Mouse (Mus musculus) MEL (cell line): Measurements from ENCODE around the gene 6030408B16Rik. TPM values are rescaled to one million over a fixed set of nuclear protein-coding genes. Genes with fewer than 3 reads are reported as not detected.

ENCODE experiments used
- DNase-seq: peaks from one replicate; pipeline ENCODE4 v3.0.0; 2011; ENCODE audit warnings: low read depth, low spot score
- H3K27ac ChIP-seq: 2 replicates; pipeline ENCODE4 v1.5.1; 2012; ENCODE audit warnings: low read depth, mild to moderate bottlenecking, control low read depth, low read length, moderate library complexity; ENCODE audit not compliant: control insufficient read depth
- H3K27me3 ChIP-seq, 2 experiments: fragments of 150-350 bp in 1 of 2; sonication (generic) in 1 of 2; 2 replicates each; pipeline ENCODE4 v1.6.1; 2012; ENCODE audit warnings: low read length in 2 of 2, mild to moderate bottlenecking in 2 of 2, improper control_type of control experiment in 1 of 2, moderate library complexity in 1 of 2; ENCODE audit not compliant: insufficient read depth in 2 of 2, control insufficient read depth in 1 of 2
- H3K36me3 ChIP-seq, 2 experiments: 2 replicates each; pipeline ENCODE4 v1.6.1; 2012 to 2014; ENCODE audit warnings: low read length in 2 of 2, improper control_type of control experiment in 1 of 2, inconsistent platforms in 1 of 2, mild to moderate bottlenecking in 1 of 2; ENCODE audit not compliant: insufficient read depth in 2 of 2, control insufficient read depth in 1 of 2
- H3K4me1 ChIP-seq, 2 experiments: fragments of 150-350 bp in 1 of 2; sonication (generic) in 1 of 2; 2 replicates each; pipeline ENCODE4 v1.6.1; 2012; ENCODE audit warnings: low read length in 2 of 2, improper control_type of control experiment in 1 of 2, mild to moderate bottlenecking in 1 of 2; ENCODE audit not compliant: insufficient read depth in 2 of 2, control insufficient read depth in 1 of 2
- H3K4me3 ChIP-seq, 2 experiments: fragments of 150-350 bp in 1 of 2; sonication (generic) in 1 of 2; 2 replicates each; pipeline ENCODE4 v1.5.1; 2012; ENCODE audit warnings: low read depth in 2 of 2, low read length in 2 of 2, mild to moderate bottlenecking in 2 of 2, moderate library complexity in 2 of 2, control low read depth in 1 of 2, improper control_type of control experiment in 1 of 2; ENCODE audit not compliant: control insufficient read depth in 1 of 2, insufficient read depth in 1 of 2
- H3K79me2 ChIP-seq: 2 replicates; pipeline ENCODE4 v1.6.1; 2012; ENCODE audit warnings: mild to moderate bottlenecking, low read length, moderate library complexity; ENCODE audit not compliant: control insufficient read depth, poor library complexity, insufficient read depth
- H3K9ac ChIP-seq: 2 replicates; pipeline ENCODE4 v1.6.1; 2012; ENCODE audit warnings: low read depth, mild to moderate bottlenecking, control low read depth, low read length, moderate library complexity; ENCODE audit not compliant: control insufficient read depth, poor library complexity, severe bottlenecking
- H3K9me3 ChIP-seq: fragments of 150-350 bp; sonication (generic); replicated peaks from 2 replicates; pipeline ENCODE4 v1.6.1; 2012; ENCODE audit warnings: mild to moderate bottlenecking, low read length, improper control_type of control experiment, moderate library complexity; ENCODE audit not compliant: insufficient read depth
- BHLHE40 ChIP-seq: IDR thresholded peaks from 2 replicates; pipeline ENCODE4 v1.6.1; 2012; ENCODE audit warnings: low read depth, mild to moderate bottlenecking, inconsistent platforms, low read length, improper control_type of control experiment, borderline replicate concordance
- CHD1 ChIP-seq: IDR thresholded peaks from 2 replicates; pipeline ENCODE4 v1.6.1; 2012; ENCODE audit warnings: low read depth, mild to moderate bottlenecking, inconsistent platforms, low read length, improper control_type of control experiment
- CHD2 ChIP-seq: IDR thresholded peaks from 2 replicates; pipeline ENCODE4 v1.6.1; 2011; ENCODE audit warnings: low read length, improper control_type of control experiment
- CTCF ChIP-seq, 3 experiments: IDR thresholded peaks in 2 of 3; conservative IDR thresholded peaks in 1 of 3; 2 replicates each; pipeline ENCODE4 v1.5.1; 2011 to 2012; ENCODE audit warnings: low read length in 3 of 3, low read depth in 2 of 3, mild to moderate bottlenecking in 2 of 3, improper control_type of control experiment in 1 of 3, inconsistent platforms in 1 of 3, mixed read lengths in 1 of 3, moderate library complexity in 1 of 3; ENCODE audit not compliant: control insufficient read depth in 1 of 3, insufficient read depth in 1 of 3, poor library complexity in 1 of 3, severe bottlenecking in 1 of 3
- E2F4 ChIP-seq: IDR thresholded peaks from 2 replicates; pipeline ENCODE4 v1.6.1; 2011; ENCODE audit warnings: low read depth, low read length, improper control_type of control experiment, borderline replicate concordance
- ELF1 ChIP-seq: IDR thresholded peaks from 2 replicates; pipeline ENCODE4 v1.6.1; 2014; ENCODE audit warnings: low read depth, mild to moderate bottlenecking, inconsistent platforms, low read length, improper control_type of control experiment, moderate library complexity
- EP300 ChIP-seq, 2 experiments: IDR thresholded peaks; 2 replicates each; pipeline ENCODE4 v1.6.1; 2011; ENCODE audit warnings: improper control_type of control experiment in 2 of 2, low read length in 2 of 2, low read depth in 1 of 2, mild to moderate bottlenecking in 1 of 2
- ETS1 ChIP-seq: IDR thresholded peaks from 2 replicates; pipeline ENCODE4 v1.6.1; 2012; ENCODE audit warnings: low read depth, mild to moderate bottlenecking, inconsistent platforms, low read length, improper control_type of control experiment, moderate library complexity
- GABPA ChIP-seq: IDR thresholded peaks from 2 replicates; pipeline ENCODE4 v1.6.1; 2012; ENCODE audit warnings: low read depth, mild to moderate bottlenecking, inconsistent platforms, low read length, improper control_type of control experiment, moderate library complexity
- HCFC1 ChIP-seq: IDR thresholded peaks from 2 replicates; pipeline ENCODE4 v1.6.1; 2012; ENCODE audit warnings: low read depth, mild to moderate bottlenecking, inconsistent platforms, low read length, improper control_type of control experiment, moderate library complexity
- JUND ChIP-seq: IDR thresholded peaks from 2 replicates; pipeline ENCODE4 v1.6.1; 2011; ENCODE audit warnings: low read depth, mild to moderate bottlenecking, improper control_type of control experiment, low read length
- KAT2A ChIP-seq: conservative IDR thresholded peaks from 2 replicates; pipeline ENCODE4 v1.6.1; 2012; ENCODE audit warnings: low read depth, low read length, improper control_type of control experiment, inconsistent platforms
- MAFK ChIP-seq: IDR thresholded peaks from 2 replicates; pipeline ENCODE4 v1.6.1; 2011; ENCODE audit warnings: low read depth, mild to moderate bottlenecking, low read length, improper control_type of control experiment, borderline replicate concordance
- MAX ChIP-seq: IDR thresholded peaks from 2 replicates; pipeline ENCODE4 v1.6.1; 2011; ENCODE audit warnings: low read length, improper control_type of control experiment
- MAZ ChIP-seq: IDR thresholded peaks from 2 replicates; pipeline ENCODE4 v1.6.1; 2012; ENCODE audit warnings: low read depth, mild to moderate bottlenecking, inconsistent platforms, low read length, improper control_type of control experiment
- MEF2A ChIP-seq: IDR thresholded peaks from 2 replicates; pipeline ENCODE4 v1.6.1; 2014; ENCODE audit warnings: low read depth, mild to moderate bottlenecking, inconsistent platforms, low read length, improper control_type of control experiment; ENCODE audit not compliant: poor library complexity, insufficient replicate concordance, severe bottlenecking; ENCODE audit errors: extremely low read depth
- MXI1 ChIP-seq: IDR thresholded peaks from 2 replicates; pipeline ENCODE4 v1.6.1; 2011; ENCODE audit warnings: mild to moderate bottlenecking, low read depth, low read length, improper control_type of control experiment
- MYB ChIP-seq: IDR thresholded peaks from 2 replicates; pipeline ENCODE4 v1.6.1; 2011; ENCODE audit warnings: mild to moderate bottlenecking, low read depth, low read length, improper control_type of control experiment
- MYC ChIP-seq: IDR thresholded peaks from 2 replicates; pipeline ENCODE4 v1.6.1; 2011; ENCODE audit warnings: low read depth, mild to moderate bottlenecking, low read length, improper control_type of control experiment, moderate library complexity
- NELFE ChIP-seq: IDR thresholded peaks from 2 replicates; pipeline ENCODE4 v1.6.1; 2011; ENCODE audit warnings: low read depth, low read length, improper control_type of control experiment
- POLR2A ChIP-seq, 2 experiments: IDR thresholded peaks; 2 replicates each; pipeline ENCODE4 v1.6.1; 2011 to 2012; ENCODE audit warnings: low read length in 2 of 2, mild to moderate bottlenecking in 2 of 2, control low read depth in 1 of 2, improper control_type of control experiment in 1 of 2, low read depth in 1 of 2, moderate library complexity in 1 of 2; ENCODE audit not compliant: control insufficient read depth in 1 of 2, insufficient read depth in 1 of 2, poor library complexity in 1 of 2
- POLR2AphosphoS2 ChIP-seq: IDR thresholded peaks from 2 replicates; pipeline ENCODE4 v1.6.1; 2011; ENCODE audit warnings: low read length, improper control_type of control experiment
- POLR2AphosphoS5 ChIP-seq: IDR thresholded peaks from 2 replicates; pipeline ENCODE4 v1.6.1; 2012; ENCODE audit warnings: low read depth, borderline replicate concordance, mild to moderate bottlenecking, inconsistent platforms, low read length, moderate library complexity, mixed read lengths
- RAD21 ChIP-seq: IDR thresholded peaks from 2 replicates; pipeline ENCODE4 v1.6.1; 2011; ENCODE audit warnings: mild to moderate bottlenecking, low read depth, low read length, improper control_type of control experiment
- RCOR1 ChIP-seq: IDR thresholded peaks from 2 replicates; pipeline ENCODE4 v1.6.1; 2012; ENCODE audit warnings: low read depth, mild to moderate bottlenecking, inconsistent platforms, low read length, improper control_type of control experiment
- SIN3A ChIP-seq: IDR thresholded peaks from 2 replicates; pipeline ENCODE4 v1.6.1; 2012; ENCODE audit warnings: low read length, improper control_type of control experiment, inconsistent platforms
- SMC3 ChIP-seq: IDR thresholded peaks from 2 replicates; pipeline ENCODE4 v1.6.1; 2011; ENCODE audit warnings: low read depth, low read length, improper control_type of control experiment
- TAL1 ChIP-seq: IDR thresholded peaks from 2 replicates; pipeline ENCODE4 v1.6.1; 2012; ENCODE audit warnings: mild to moderate bottlenecking, inconsistent platforms, low read length, moderate library complexity, mixed read lengths
- TBP ChIP-seq: IDR thresholded peaks from 2 replicates; pipeline ENCODE4 v1.8.0; 2011; ENCODE audit warnings: low read depth, low read length, improper control_type of control experiment
- TCF12 ChIP-seq: IDR thresholded peaks from 2 replicates; pipeline ENCODE4 v1.6.1; 2014; ENCODE audit warnings: low read depth, mild to moderate bottlenecking, inconsistent platforms, low read length, improper control_type of control experiment, moderate library complexity
- UBTF ChIP-seq: IDR thresholded peaks from 2 replicates; pipeline ENCODE4 v1.6.1; 2012; ENCODE audit warnings: low read depth, mild to moderate bottlenecking, inconsistent platforms, low read length, improper control_type of control experiment, moderate library complexity, borderline replicate concordance; ENCODE audit not compliant: insufficient read depth
- USF1 ChIP-seq: IDR thresholded peaks from 2 replicates; pipeline ENCODE4 v1.6.1; 2014; ENCODE audit warnings: low read depth, mild to moderate bottlenecking, inconsistent platforms, low read length, improper control_type of control experiment, moderate library complexity
- USF2 ChIP-seq, 2 experiments: IDR thresholded peaks; 2 replicates each; pipeline ENCODE4 v1.6.1; 2011 to 2012; ENCODE audit warnings: improper control_type of control experiment in 2 of 2, low read length in 2 of 2, borderline replicate concordance in 1 of 2, inconsistent platforms in 1 of 2, low read depth in 1 of 2, mild to moderate bottlenecking in 1 of 2; ENCODE audit not compliant: insufficient read depth in 1 of 2
- ZC3H11A ChIP-seq: IDR thresholded peaks from 2 replicates; pipeline ENCODE4 v1.6.1; 2012; ENCODE audit warnings: low read depth, mild to moderate bottlenecking, inconsistent platforms, low read length, improper control_type of control experiment
- ZKSCAN1 ChIP-seq: IDR thresholded peaks from 2 replicates; pipeline ENCODE4 v1.6.1; 2012; ENCODE audit warnings: low read depth, mild to moderate bottlenecking, inconsistent platforms, low read length, improper control_type of control experiment, moderate library complexity
- ZMIZ1 ChIP-seq: IDR thresholded peaks from 2 replicates; pipeline ENCODE4 v1.6.1; 2012; ENCODE audit warnings: low read depth, mild to moderate bottlenecking, inconsistent platforms, low read length, improper control_type of control experiment, moderate library complexity
- ZNF384 ChIP-seq: IDR thresholded peaks from 2 replicates; pipeline ENCODE4 v1.6.1; 2012; ENCODE audit warnings: low read depth, mild to moderate bottlenecking, inconsistent platforms, low read length, improper control_type of control experiment
- polyA plus RNA-seq, 2 experiments: library from polyadenylated mRNA; stranded (reverse) in 1 of 2; unstranded in 1 of 2; fragments of >175 nt in 1 of 2; fragments of >200 nt in 1 of 2; gene quantifications; 2 replicates each; pipeline versions ENCODE4 v1.2.1 to v1.2.4; 2012; ENCODE audit warnings: low replicate concordance in 2 of 2, low read depth in 1 of 2; ENCODE audit not compliant: insufficient read length in 2 of 2, insufficient read depth in 1 of 2, missing spikeins in 1 of 2
- total RNA-seq: library from RNA; depleted of rRNA; stranded (reverse); fragments of 300-350 nt; gene quantifications from 2 replicates; pipeline ENCODE4 v1.2.3, GENCODE M21; 2012

6030408B16Rik gene
- total and polyA plus RNA-seq, 3 experiments = 0.12 to 0.18 TPM; not detected in 1

DNA sequence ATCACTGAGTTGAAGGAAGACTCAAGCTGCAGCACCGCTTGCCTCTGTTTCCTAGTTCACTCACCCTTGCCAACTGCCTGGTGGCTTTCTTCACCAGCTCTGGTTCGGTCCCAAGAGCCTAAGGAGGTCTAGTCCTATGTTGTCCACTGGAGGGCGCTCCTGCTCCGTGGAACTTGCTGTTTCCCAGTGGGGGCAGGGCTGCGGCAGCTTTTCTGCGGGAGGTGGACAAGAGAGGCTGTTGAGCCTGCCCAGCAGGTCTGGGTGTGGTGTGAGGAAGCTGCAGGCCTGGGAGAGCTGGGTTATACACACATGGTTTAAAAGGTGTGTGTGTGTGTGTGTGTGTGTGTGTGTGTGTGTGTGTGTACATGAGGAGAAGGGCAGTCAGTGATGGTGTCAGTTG, 34.3 kb downstream of the 6030408B16Rik start:
- no peaks in the 10 kb centered on the region for H3K4me1 ChIP-seq
- H3K79me2 ChIP-seq = no peaks in the 10 kb centered on the region
- no peaks in the 10 kb centered on the region for H3K27me3 ChIP-seq
- no peak overlapping the region for H3K9ac ChIP-seq
- no peaks in the 10 kb centered on the region for H3K9me3 ChIP-seq
- no peaks in the 10 kb centered on the region for H3K36me3 ChIP-seq
- H3K4me3 ChIP-seq = no peak overlapping the region
- DNase-seq = peak; percentile 86
- H3K27ac ChIP-seq = no peak overlapping the region
- TF ChIP-seq MXI1 (no peak; the same call in 1 of the 2 replicates), E2F4 (no peak), ETS1 (no peak), UBTF (no peak), TCF12 (no peak), MYB (0 out of 2 replicates have a peak, but pooled peaks have one; percentile 12), MAFK (no peak), POLR2A (IDR thresholded peaks at IDR 0.05; ENCODE audit: control insufficient read depth in 1 of 2, insufficient read depth in 1 of 2, low read depth in 1 of 2, low read length in 2 of 2, poor library complexity in 1 of 2) (no peak), POLR2AphosphoS5 (no peak), CHD1 (no peak), SIN3A (peak; percentile 78), CTCF (IDR thresholded peaks at IDR 0.05 in 2 of 3, conservative IDR thresholded peaks at IDR 0.05 in 1 of 3; ENCODE audit: control insufficient read depth in 1 of 3, insufficient read depth in 1 of 3, low read depth in 2 of 3, low read length in 3 of 3, poor library complexity in 1 of 3, severe bottlenecking in 1 of 3) (peak in 2 of 3 experiments; percentile 90 to 98; a peak in 5 of 6 replicates), JUND (no peak), MEF2A (no peak), ZMIZ1 (no peak), ZKSCAN1 (no peak), EP300 (IDR thresholded peaks at IDR 0.05; ENCODE audit: low read depth in 1 of 2, low read length in 2 of 2) (peak in 1 of 2 experiments; percentile 38; a peak in 1 of 4 replicates), TAL1 (no peak), RCOR1 (0 out of 2 replicates have a peak, but pooled peaks have one; percentile 42), USF2 (IDR thresholded peaks at IDR 0.05; ENCODE audit: borderline replicate concordance in 1 of 2, insufficient read depth in 1 of 2, low read depth in 1 of 2, low read length in 2 of 2) (no peak), ZC3H11A (peak; percentile 90), MYC (peak; percentile 34; the same call in 1 of the 2 replicates), MAX (no peak), ELF1 (0 out of 2 replicates have a peak, but pooled peaks have one; percentile 29), TBP (no peak), MAZ (peak; percentile 88), BHLHE40 (peak; percentile 72; the same call in 1 of the 2 replicates), POLR2AphosphoS2 (no peak), NELFE (no peak), ZNF384 (no peak), RAD21 (no peak; the same call in none of the 2 replicates), HCFC1 (peak; percentile 46; the same call in 1 of the 2 replicates), GABPA (no peak), KAT2A (no peak), USF1 (no peak), SMC3 (peak; percentile 94), CHD2 (peak; percentile 84)
